Mouse (Mus musculus): ENCODE data around the gene Obscn.

- TF ChIP-seq POLR2A (IDR thresholded peaks at IDR 0.05; ENCODE audit: low read depth, low read length): no peak; the same call in 1 of the 2 replicates
- no peak for TF ChIP-seq CTCF (IDR thresholded peaks at IDR 0.05; ENCODE audit: borderline replicate concordance, insufficient read depth, low read length)
Measured at GRCm38 (mm10) chr11:58955868-58956257, 180.3 kb downstream of the Obscn start.

Measured in embryonic fibroblast, embryonic 13.5 days (primary cell).